Mouse (Mus musculus): ENCODE results near the gene Ccdc167.

Ccdc167 gene

DNA sequence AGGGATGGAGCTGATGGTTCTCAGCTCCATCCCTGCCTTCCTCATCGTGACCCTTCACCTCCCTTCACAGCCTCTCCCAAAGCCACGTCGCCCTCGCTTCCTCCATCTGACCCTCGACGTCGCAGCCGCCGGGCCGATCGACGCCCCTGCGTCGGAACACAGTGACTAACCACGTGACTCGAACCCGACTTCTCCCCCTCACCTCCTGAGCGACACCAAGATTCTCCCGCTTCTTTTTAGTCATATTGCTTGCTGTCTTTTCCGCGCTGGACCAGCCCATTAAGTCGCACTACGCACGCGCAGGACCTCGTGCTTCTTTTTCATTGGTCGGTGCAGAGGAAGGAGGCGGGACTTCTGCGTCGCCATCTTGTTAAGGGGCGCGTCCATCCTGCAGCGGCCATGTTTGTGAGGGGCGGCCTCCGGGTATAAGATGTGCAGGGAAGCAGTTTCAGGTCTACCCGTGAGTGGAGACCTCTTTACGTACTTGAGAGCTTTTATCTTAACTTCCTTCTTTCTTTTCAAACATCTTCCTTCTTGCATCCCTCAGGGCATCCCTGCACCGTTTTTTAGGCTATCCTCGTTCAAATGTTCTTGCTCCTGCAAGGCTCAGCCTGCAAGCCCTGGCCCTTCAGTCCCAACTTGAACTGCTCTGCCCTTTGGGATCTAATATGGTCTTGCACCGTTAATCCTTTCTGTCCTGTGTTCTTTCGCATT lies at the start of gene Ccdc167:
Gene Ccdc167 (minus strand): TSS at position 313 of the 714 bp plus-strand sequence.
- DNase-seq (ENCODE audit: extremely low spot score) = peak; percentile 98

DNA sequence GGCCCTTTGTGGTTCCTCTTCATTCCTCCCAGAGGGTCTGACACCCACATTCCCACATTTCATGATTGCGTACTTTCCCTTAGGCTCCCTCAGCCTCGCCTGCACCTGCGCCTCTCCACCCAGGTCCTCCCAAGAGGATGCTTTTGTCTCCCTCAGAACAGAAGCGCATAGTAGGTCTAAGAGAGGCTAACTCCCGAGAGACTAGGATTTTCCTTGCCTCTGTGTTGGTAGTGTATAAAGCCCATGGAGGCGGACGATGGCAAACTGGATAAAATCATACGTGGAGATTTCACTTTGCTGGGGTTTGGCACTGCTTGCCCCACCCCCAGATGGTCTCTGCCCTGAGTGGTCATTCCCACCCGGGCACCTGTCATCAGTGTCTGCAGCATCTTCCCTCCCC lies 48.5 kb upstream of the Ccdc167 start:
- DNase-seq (ENCODE audit: extremely low spot score) = no peak

DNA sequence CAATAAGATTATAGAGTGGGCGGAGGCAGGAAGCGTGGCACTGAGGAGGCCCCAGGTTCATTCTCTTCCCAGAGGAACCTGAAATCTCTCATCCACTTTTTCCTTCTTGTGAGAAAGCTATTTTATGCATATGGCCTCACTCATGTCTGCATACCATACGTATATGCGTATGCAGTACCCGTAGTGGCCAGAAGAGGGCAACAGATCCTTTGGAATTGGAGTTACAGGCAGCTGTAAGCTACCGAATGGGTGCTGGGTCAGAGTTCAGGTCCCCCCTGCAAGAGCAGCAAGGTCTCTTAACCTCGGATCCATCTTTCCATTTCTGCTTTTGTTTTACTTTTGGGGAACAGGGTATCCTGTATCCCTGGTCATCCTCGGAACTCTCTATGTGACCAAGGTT lies 45.7 kb upstream of the Ccdc167 start:
- peak; percentile 35 for DNase-seq (ENCODE audit: extremely low spot score)

DNA sequence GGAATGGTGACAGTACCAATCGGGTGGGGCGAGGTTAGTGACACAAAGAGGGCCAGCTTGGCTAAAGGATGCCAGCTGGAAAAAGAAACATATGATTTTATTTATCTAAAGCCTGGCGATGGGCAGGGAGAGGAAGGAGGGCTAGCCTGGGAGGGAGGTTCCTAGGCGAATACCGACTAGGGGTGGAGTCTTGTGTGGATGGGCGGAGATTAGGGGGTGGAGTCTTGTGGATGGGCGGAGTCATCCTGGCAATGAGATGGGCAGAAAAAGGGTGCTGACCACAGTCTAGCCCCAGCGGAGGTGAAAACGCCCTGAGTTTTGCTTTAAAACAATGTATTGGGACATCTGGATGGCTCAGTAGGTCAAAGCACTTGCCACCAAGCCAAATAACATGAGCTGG lies 45.1 kb upstream of the Ccdc167 start:
- DNase-seq (ENCODE audit: extremely low spot score) = no peak

DNA sequence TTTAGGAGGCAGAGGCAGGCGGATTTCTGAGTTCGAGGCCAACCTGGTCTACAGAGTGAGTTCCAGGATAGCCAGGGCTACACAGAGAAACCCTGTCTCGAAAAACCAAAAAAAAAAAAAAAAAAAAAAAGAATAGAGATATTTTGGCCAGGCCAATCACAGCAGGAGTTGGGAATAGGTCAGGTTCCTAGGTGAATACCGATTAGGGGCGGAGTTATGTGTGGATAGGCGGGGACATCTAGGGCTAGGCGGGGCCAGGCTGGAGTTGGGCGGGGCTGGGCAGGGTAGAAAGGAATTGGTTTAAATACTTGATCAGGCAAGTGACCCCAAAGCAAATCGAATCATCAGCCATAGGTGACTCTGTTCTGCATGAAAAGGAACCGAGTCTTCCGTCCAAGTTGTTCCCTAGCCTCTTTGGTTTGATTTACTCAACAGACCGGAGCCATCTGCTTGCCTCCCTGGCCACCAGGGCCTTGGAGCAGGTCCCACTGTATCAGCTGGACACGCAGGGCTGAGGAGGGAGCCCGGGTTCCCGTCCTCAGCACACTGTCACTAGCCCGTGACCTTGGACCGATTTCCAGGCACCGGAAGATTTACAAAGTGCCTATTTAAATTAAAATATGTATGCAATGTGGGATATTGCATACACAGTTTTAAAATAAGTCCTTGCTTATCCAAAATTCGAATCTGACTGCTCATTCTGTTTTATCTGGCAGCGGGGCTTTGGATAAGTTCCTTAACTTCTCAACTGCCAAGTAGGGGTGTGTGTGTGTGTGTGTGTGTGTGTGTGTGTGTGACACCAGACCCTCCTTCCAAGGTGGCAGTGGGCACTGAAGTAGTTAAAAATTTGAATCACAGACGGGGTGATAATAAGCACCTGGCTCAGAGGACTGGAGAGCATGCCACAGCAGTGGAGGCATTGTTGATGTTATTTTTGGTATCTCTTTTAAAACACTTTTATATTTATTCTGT lies 43.8 kb upstream of the Ccdc167 start:
- no peak for DNase-seq (ENCODE audit: extremely low spot score)

DNA sequence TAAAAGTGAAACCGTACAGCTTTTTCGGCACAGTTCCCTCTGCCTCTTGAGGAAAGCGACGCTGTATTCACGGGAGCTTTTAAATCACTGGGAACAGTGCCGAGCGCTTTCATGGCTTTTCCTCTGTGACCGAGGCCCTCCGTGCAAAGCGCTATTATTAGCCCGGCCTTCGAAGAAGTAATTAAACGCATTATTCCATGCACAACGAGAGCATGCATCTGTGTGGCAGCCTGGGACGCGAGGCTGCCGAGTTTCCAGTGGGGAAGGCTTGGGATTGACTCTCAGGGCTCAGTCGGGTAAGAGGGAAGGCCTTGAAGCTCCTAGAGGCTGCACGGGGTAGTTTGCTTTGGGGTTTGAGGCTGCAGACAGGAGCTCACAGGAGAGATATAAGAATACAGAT lies 43.1 kb upstream of the Ccdc167 start:
- no peak for DNase-seq (ENCODE audit: extremely low spot score)

DNA sequence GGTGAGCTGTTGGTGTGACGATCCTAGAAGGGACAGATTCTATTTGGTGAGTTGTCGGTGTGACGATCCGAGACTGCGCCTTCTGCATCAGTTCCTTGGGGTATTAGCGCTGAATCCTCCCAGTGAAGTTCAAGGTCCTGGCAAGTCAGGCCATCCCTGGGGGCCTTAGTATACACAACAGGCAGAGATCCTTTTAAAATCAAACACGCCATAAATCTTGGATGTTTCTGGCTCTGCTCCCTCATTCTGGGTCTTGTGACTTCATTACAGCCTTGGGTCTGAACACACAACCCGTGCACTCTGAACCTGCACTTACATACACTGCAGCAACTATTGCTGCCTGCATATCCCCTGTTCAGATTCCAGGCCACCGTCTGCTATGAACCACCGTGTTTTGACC lies 39.5 kb upstream of the Ccdc167 start:
- DNase-seq (ENCODE audit: extremely low spot score) = no peak

DNA sequence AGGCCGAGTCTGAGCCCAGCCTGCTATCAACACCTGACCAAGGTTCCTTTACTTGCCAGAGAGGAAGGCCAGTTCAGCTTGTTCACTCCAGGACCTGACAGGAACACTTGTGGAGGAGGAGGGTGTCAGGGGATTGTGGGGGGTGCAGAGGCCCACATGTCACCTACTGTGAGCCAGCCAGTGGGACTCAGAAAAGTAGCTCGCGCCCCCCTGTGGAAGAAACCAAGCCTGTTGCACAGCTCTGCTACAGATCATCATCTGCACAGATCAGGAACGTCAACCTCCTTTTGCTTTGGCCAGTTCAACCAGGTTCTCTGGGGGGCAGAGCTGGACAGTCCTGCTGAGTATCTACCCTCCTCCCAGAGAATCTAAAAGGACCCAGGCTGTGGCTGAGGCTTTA lies 37.7 kb upstream of the Ccdc167 start:
- DNase-seq (ENCODE audit: extremely low spot score) = no peak

DNA sequence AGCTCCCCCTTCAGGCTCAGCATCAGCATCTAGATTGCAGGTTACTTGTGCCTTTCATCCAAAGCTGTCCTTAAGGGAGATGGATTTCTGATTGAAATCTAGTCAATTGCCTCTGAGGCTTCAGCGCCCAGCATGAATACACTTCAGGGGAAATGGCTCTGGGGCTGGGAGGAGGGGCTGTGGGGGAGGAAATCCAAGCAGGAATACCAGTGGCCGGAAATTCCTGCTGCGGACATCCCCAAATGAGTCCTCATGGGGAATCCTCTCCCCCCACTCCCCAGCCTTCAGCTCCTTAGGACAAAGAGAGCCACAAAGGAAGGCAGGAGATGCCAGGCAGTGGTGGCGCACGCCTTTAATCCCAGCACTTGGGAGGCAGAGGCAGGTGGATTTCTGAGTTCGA lies 30.6 kb upstream of the Ccdc167 start:
- no peak for DNase-seq (ENCODE audit: extremely low spot score)

DNA sequence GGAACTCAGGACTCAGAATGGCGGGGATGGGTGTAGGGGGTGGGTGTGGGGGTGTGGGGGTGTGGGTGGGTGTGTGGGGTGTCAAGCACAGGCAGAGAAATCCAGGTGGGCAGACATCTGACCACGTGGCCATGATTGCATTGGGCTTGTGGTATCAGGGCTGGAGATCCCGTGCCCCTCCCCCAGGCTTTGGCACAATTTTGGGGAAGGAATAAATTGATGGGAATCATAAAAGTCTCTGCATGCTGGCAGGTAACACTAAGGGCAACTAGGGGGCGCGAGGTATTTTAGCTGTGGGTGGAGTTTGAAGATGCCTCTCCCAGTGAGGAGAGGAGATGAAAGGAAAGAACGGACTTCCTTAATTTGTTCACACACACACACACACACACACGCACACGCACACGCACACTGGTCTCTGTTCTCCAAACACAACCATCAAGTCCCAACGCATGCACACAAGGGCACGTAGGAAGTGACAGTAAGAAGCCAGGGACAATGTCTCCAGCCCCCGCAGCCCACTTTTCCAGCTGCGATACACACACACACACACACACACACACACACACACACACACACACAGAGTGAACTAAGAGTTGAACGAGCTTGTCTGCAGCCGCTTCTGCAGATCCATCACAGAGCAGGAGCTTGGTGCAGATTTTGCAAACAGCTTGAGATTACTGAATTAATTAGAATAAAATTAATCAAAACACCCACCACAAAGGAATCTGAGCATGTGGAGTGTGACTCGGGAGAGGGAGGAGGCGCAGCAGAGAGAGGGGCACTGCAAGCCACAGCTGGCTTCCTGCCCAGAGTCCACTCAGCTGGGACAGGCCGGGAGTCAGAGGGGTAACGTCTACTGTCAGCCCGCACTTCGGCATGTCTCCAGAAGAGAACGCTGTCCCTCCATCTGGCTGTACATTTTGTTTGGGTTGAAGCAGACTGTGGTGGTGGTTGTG lies 21.3 kb upstream of the Ccdc167 start:
- no peak for DNase-seq (ENCODE audit: extremely low spot score)

DNA sequence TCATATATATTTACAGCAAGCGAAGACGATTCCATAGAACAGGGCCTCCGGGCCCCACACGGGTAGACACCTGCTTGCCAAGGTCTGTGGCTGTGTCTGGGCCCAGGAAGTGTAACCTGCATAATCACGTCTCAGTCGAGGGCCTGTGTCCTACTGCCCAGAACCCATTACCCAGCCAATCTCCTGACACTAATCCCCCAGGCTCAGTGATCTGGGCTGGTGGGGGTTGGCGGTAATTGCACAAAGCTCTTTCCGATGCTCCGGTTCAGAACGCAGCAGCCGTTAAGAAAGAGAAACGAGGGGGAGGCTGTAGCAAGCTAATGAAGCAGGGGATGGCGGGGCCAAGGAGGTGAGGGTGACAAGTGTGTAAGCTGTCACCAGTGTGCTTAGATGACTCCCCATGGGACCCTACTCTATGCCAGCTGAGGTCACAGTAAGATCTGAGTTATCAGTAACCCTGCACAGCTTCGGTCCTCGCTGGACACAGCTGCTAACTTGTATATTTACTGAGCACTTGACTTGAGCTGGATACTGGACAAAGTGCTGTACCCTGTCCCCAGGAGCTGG lies 19.7 kb upstream of the Ccdc167 start:
- peak; percentile 28 for DNase-seq (ENCODE audit: extremely low spot score)

DNA sequence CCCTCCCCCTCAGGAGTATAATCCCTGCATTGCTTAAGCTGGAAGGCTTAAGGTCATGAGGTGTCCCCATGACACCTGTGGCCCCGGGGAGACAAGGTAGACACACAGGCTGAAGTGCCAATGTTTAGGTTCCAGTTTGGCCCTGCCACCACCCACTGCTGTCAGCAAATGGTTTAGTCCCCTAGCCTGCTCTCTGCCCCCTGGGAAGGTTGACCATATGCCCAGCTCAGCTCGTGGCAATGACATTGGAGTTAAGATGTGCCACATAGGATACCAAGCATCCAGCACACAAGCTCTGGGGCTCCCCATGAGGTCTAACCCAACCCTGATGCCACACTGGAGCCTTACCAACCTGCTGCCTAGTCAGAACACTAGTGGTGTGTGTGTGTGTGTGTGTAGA lies 15.7 kb upstream of the Ccdc167 start:
- no peak for DNase-seq (ENCODE audit: extremely low spot score)

DNA sequence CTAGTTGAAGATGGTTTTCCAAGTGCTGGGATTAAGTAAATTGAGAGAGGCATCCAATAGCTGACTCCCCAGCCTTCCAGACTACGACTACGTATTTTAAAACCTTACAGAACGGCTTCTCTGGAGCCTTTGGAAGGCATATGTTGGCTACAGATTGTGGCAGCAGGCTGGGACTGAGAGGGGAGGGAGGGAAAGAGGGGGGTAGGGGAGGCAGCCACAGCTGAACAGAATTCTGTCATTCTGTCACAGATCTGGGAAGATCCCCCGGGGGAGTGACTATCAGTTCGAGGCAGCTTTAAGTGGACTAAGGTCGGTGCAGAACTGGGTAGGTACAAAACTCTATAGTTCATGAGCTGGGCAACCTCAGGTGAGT lies 15.1 kb upstream of the Ccdc167 start:
- no peak for DNase-seq (ENCODE audit: extremely low spot score)

DNA sequence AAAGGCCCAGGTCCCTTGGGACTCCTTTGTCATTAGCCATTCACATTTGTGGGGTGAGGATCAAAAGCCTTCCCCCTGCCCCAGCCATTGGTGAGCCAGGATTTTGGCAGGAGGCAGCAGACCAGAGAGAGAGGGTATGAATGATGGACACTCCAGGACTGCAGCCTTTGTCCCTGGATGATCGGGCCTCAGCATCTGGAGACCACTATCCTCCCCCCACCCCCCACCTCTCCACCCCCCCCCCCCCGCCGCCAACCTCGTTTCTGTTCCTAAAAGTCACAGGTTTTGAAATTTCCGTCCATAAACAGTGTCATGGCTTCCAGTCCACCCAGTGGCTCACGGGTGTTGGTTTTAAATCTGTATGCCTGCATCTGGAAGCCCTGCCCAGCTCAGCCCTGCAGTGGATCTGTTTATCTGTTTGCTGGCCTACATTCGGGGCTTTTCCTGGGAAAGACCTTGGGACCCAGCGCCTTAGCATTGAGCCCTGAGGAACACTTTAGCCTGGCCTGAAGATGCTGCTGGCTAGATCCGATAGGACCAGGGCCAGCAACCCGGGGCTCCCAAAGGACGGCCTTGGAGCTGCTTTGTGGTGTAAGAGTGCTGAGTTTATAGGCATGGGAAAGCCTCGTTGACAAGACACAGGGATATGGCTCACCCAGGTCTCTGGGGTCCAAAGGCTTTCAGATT lies 14.6 kb upstream of the Ccdc167 start:
- DNase-seq (ENCODE audit: extremely low spot score) = no peak

DNA sequence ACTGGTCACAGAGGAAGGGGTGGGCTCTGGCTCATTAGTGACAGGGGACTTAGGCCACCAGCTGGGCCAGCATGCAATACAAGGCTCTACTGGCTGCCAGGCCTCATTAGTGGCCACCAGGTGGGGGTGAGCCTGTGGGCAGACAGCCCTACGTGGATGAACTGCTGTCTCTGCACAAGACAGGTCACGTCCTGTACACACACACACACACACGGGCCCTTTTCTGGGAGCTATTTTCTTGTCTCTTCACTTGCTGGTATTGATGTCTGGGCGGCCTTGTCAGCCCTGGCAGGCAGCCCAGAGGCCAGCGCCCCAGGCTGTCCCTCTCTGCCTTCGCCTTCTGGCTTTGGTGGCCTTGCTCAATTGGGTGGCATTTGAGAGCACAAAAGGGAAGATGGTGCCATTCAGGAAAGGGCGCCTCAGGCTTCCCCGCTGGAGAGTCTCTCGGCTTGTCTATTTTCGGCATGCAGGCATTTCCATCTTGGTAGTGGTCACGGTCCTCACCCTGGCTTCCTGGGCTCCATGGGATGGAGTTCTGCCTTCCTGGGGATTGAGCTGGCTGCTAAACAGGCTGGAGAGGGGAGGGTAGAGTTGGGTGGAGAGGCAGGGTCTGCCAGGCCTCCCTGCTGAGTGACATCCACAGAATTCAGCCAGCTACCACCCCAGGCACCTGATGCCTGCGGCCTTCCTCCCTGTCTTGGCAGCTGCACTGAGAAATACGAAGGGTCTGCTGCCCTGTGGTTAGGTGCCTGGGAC lies 13.8 kb upstream of the Ccdc167 start:
- no peak for DNase-seq (ENCODE audit: extremely low spot score)

DNA sequence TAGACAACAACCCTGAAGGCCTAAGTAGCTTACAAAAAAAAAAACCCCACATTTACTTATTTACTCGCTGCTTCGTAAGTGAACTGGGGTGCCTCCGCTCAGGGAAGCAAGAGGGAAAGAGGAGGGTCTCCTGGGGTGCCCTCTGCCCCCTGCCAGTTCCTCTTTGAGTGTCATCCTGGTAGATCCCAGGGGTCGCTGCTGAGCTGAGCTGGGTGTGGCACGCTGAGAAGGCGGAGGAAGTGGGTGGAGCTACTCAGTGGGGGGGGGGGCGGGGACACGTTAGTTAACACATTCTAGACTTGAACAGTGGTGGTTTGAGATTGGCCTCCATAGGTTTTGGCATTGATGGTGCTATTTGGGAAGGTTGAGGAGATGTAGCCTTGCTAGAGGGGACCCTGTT lies 11.2 kb upstream of the Ccdc167 start:
- no peak for DNase-seq (ENCODE audit: extremely low spot score)

DNA sequence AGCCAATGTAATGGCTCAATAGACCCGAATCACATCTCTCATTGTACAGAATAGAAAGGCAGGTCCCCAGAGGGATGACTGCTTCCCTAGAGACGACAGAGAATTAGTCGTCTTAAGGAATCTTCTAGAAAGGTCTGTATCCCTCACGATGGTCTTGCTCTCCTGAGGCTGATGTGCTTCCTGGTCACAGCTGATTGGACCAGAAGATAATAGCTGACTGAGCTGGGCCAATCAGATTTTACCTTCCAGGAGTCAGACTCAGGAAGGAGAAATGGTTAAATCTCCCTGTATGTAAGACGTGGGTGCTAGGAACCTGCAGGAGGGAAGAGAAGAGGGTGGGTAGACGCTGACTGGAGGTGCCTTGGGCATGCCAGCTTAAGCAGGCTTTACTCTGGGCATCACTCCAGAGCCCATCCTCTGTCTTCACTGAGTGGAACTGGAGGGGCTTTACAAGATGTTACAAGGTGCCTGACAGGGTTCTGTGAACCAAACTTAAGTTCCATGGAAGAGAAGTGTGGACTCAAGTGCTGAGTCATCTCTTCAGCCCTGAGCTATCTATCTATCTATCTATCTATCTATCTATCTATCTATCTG lies 8.3 kb upstream of the Ccdc167 start:
- no peak for DNase-seq (ENCODE audit: extremely low spot score)

DNA sequence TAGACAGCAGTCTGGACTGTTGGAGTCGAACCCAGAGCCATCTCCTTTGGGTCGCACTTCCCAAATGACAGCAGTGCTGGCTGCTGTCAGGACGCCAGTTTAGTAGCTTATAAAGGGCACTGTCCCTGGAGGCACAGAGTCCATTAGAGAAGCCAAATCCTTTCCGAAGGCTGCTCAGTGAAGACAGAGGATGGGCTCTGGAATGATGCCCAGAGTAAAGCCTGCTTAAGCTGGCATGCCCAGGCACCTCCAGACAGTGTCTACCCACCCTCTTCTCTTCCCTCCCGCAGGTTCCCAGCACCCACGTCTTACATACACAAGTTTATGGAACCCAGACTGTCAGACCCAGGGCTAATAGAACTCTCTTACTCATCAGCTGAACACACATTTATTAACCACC lies 7.8 kb upstream of the Ccdc167 start:
- DNase-seq (ENCODE audit: extremely low spot score) = no peak

DNA sequence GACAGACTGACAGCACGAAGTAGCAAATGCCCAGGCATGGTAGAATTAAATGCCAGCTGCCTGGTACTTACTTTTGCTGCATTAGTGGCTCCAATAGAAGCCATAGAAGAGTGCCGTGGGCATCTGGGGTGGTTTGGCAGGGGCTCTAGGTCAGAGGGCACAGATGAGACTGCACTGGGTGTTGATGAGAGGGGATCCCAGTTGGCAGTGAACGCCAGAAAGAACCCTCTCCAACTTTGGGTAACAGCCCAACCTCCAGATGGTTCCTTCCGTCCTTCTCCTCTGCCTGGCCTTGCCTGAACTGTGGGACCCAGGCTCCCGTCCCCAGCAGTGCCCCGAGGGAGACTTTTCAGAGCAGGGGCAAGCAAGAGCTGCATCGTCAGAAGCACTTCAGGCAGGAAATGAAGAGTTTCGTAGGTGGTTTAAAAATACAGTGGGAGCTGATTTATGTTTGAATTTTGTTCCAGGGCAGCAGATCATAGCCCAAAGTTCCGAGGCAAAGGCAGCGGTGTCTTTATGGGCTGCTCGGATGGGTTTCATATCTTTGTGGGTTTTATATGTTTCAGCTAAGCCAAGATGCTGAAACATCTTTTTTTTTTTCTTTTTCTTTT lies 4.0 kb upstream of the Ccdc167 start:
- no peak for DNase-seq (ENCODE audit: extremely low spot score)
